Mouse (Mus musculus): ENCODE measurements around the gene Tmem229b. TPM values are rescaled to one million over a fixed set of nuclear protein-coding genes. Genes with fewer than 3 reads are reported as not detected.

The Tmem229b gene
- total and polyA plus RNA-seq, 3 experiments = 13.8 to 20.5 TPM; not detected in 1

- Histone ChIP-seq H3K9me3 (replicated peaks; ENCODE audit: insufficient read depth, low read length) (no peaks in the 10 kb centered on the region), H3K4me1 (ENCODE audit: control insufficient read depth in 1 of 2, insufficient read depth in 2 of 2, low read length in 2 of 2) (peaks cover 10 to 12% of the 10 kb centered on the region in 2 experiments), H3K9ac (ENCODE audit: control insufficient read depth, low read depth, low read length, poor library complexity, severe bottlenecking) (peak overlapping the region; percentile 36), H3K27ac (ENCODE audit: control insufficient read depth, low read depth, low read length) (peak overlapping the region; percentile 68), H3K79me2 (ENCODE audit: control insufficient read depth, insufficient read depth, low read length, poor library complexity) (no peaks in the 10 kb centered on the region), H3K27me3 (ENCODE audit: control insufficient read depth in 1 of 2, insufficient read depth in 2 of 2, low read length in 2 of 2) (no peaks in the 10 kb centered on the region), H3K36me3 (ENCODE audit: control insufficient read depth in 1 of 2, insufficient read depth in 2 of 2, low read length in 2 of 2) (peaks cover 0 to 9% of the 10 kb centered on the region in 2 experiments; a peak in 2 of 4 replicates), H3K4me3 (ENCODE audit: control insufficient read depth in 1 of 2, insufficient read depth in 1 of 2, low read depth in 2 of 2, low read length in 2 of 2) (peak overlapping the region; percentile 37 to 41)
- DNase-seq (ENCODE audit: low read depth, low spot score) = peak; percentile 90
- TF ChIP-seq KAT2A (conservative IDR thresholded peaks at IDR 0.05; ENCODE audit: low read depth, low read length) (no peak), NRF1 (IDR thresholded peaks at IDR 0.05; ENCODE audit: insufficient read depth, low read depth, low read length, poor library complexity, severe bottlenecking) (no peak), GABPA (IDR thresholded peaks at IDR 0.05; ENCODE audit: low read depth, low read length) (no peak), TAL1 (IDR thresholded peaks at IDR 0.05; ENCODE audit: low read length) (no peak), ZNF384 (IDR thresholded peaks at IDR 0.05; ENCODE audit: low read depth, low read length) (no peak), MXI1 (IDR thresholded peaks at IDR 0.05; ENCODE audit: low read depth, low read length) (peak; percentile 39; the same call in 1 of the 2 replicates), CHD1 (IDR thresholded peaks at IDR 0.05; ENCODE audit: low read depth, low read length) (no peak), POLR2A (IDR thresholded peaks at IDR 0.05; ENCODE audit: control insufficient read depth in 1 of 2, insufficient read depth in 1 of 2, low read depth in 1 of 2, low read length in 2 of 2, poor library complexity in 1 of 2) (peak in 1 of 2 experiments; percentile 59; a peak in 2 of 4 replicates), POLR2AphosphoS5 (IDR thresholded peaks at IDR 0.05; ENCODE audit: borderline replicate concordance, low read depth, low read length) (no peak), CTCF (IDR thresholded peaks at IDR 0.05 in 2 of 3, conservative IDR thresholded peaks at IDR 0.05 in 1 of 3; ENCODE audit: control insufficient read depth in 1 of 3, insufficient read depth in 1 of 3, low read depth in 2 of 3, low read length in 3 of 3, poor library complexity in 1 of 3, severe bottlenecking in 1 of 3) (no peak), ZKSCAN1 (IDR thresholded peaks at IDR 0.05; ENCODE audit: low read depth, low read length) (no peak), MAFK (IDR thresholded peaks at IDR 0.05; ENCODE audit: borderline replicate concordance, low read depth, low read length) (0 out of 2 replicates have a peak, but pooled peaks have one; percentile 12), MYB (IDR thresholded peaks at IDR 0.05; ENCODE audit: low read depth, low read length) (no peak), TBP (IDR thresholded peaks at IDR 0.05; ENCODE audit: low read depth, low read length) (peak; percentile 67), HCFC1 (IDR thresholded peaks at IDR 0.05; ENCODE audit: low read depth, low read length) (0 out of 2 replicates have a peak, but pooled peaks have one; percentile 26), ETS1 (IDR thresholded peaks at IDR 0.05; ENCODE audit: low read depth, low read length) (peak; percentile 44), MAX (IDR thresholded peaks at IDR 0.05; ENCODE audit: low read length) (no peak), ELF1 (IDR thresholded peaks at IDR 0.05; ENCODE audit: low read depth, low read length) (peak; percentile 70), CHD2 (IDR thresholded peaks at IDR 0.05; ENCODE audit: low read length) (no peak; the same call in 1 of the 2 replicates), GATA1 (IDR thresholded peaks at IDR 0.05; ENCODE audit: low read depth, low read length) (0 out of 2 replicates have a peak, but pooled peaks have one; percentile 1), SIN3A (IDR thresholded peaks at IDR 0.05; ENCODE audit: low read length) (peak; percentile 62; the same call in 1 of the 2 replicates), UBTF (IDR thresholded peaks at IDR 0.05; ENCODE audit: borderline replicate concordance, insufficient read depth, low read depth, low read length) (no peak), SMC3 (IDR thresholded peaks at IDR 0.05; ENCODE audit: low read depth, low read length) (peak; percentile 3; the same call in 1 of the 2 replicates), BHLHE40 (IDR thresholded peaks at IDR 0.05; ENCODE audit: borderline replicate concordance, low read depth, low read length) (peak; percentile 62; the same call in 1 of the 2 replicates), ZMIZ1 (IDR thresholded peaks at IDR 0.05; ENCODE audit: low read depth, low read length) (no peak), NELFE (IDR thresholded peaks at IDR 0.05; ENCODE audit: low read depth, low read length) (peak; percentile 49), JUND (IDR thresholded peaks at IDR 0.05; ENCODE audit: low read depth, low read length) (no peak), MEF2A (IDR thresholded peaks at IDR 0.05; ENCODE audit: extremely low read depth, insufficient replicate concordance, low read depth, low read length, poor library complexity, severe bottlenecking) (no peak), TCF12 (IDR thresholded peaks at IDR 0.05; ENCODE audit: low read depth, low read length) (no peak; the same call in 1 of the 2 replicates), MAZ (IDR thresholded peaks at IDR 0.05; ENCODE audit: low read depth, low read length) (no peak), RAD21 (IDR thresholded peaks at IDR 0.05; ENCODE audit: low read depth, low read length) (no peak), POLR2AphosphoS2 (IDR thresholded peaks at IDR 0.05; ENCODE audit: low read length) (no peak), USF1 (IDR thresholded peaks at IDR 0.05; ENCODE audit: low read depth, low read length) (no peak), EP300 (IDR thresholded peaks at IDR 0.05; ENCODE audit: low read depth in 1 of 2, low read length in 2 of 2) (peak; percentile 7 to 42; a peak in 3 of 4 replicates), E2F4 (IDR thresholded peaks at IDR 0.05; ENCODE audit: borderline replicate concordance, low read depth, low read length) (no peak), RCOR1 (IDR thresholded peaks at IDR 0.05; ENCODE audit: low read depth, low read length) (peak; percentile 62; the same call in 1 of the 2 replicates), ZC3H11A (IDR thresholded peaks at IDR 0.05; ENCODE audit: low read depth, low read length) (no peak)
These were observed 10.6 kb upstream of the Tmem229b start for GRCm38 (mm10) chr12:79017994-79018399.

Data from MEL (cell line).